Mouse (Mus musculus) forebrain, embryonic 16.5 days (tissue): ENCODE measurements around the gene Pla2g2c. TPM values are rescaled to one million over a fixed set of nuclear protein-coding genes. Genes with fewer than 3 reads are reported as not detected.

ENCODE experiments used
- ATAC-seq: fragments of 200-750 bp; cut with Nextera tagmentation; 2 replicates; pipeline ENCODE4 v1.8.0; 2017; ENCODE audit warnings: mild to moderate bottlenecking, moderate library complexity
- H3K27ac ChIP-seq: fragments of 300-500 bp; sonication (generic); 2 replicates; pipeline ENCODE4 v1.5.1; 2014; ENCODE audit warnings: low read length, control low read depth
- H3K27me3 ChIP-seq: fragments of 300-500 bp; sonication (generic); replicated peaks from 2 replicates; pipeline ENCODE4 v1.6.1; 2014; ENCODE audit warnings: low read length; ENCODE audit not compliant: control insufficient read depth, insufficient read depth
- H3K36me3 ChIP-seq: fragments of 300-500 bp; sonication (generic); 2 replicates; pipeline ENCODE4 v1.6.1; 2014; ENCODE audit not compliant: control insufficient read depth, insufficient read depth
- H3K4me1 ChIP-seq: fragments of 300-500 bp; sonication (generic); replicated peaks from 2 replicates; pipeline ENCODE4 v1.6.1; 2014; ENCODE audit warnings: low read length; ENCODE audit not compliant: control insufficient read depth, insufficient read depth
- H3K4me2 ChIP-seq: fragments of 300-500 bp; sonication (generic); 2 replicates; pipeline ENCODE4 v1.6.1; 2014; ENCODE audit warnings: mild to moderate bottlenecking, low read length, control low read depth
- H3K4me3 ChIP-seq: fragments of 300-500 bp; sonication (generic); replicated peaks from 2 replicates; pipeline ENCODE4 v1.5.1; 2014; ENCODE audit warnings: mild to moderate bottlenecking, low read length, control low read depth
- H3K9ac ChIP-seq: fragments of 300-500 bp; sonication (generic); replicated peaks from 2 replicates; pipeline ENCODE4 v1.6.1; 2014; ENCODE audit warnings: low read depth, low read length, control low read depth
- H3K9me3 ChIP-seq: fragments of 300-500 bp; sonication (generic); 2 replicates; pipeline ENCODE4 v1.6.1; 2016; ENCODE audit warnings: low read length; ENCODE audit not compliant: control insufficient read depth
- WGBS: fragments of 180-500 bp; shearing (Covaris S2); extraction: QIAGEN DNeasy Blood & Tissue Kit; methylation state at CpG from one replicate; pipeline ENCODE4 v1.1.7; 2014; 5-methylcytosine and 5-hydroxymethylcytosine counted together
- polyA plus RNA-seq: library from polyadenylated mRNA; unstranded; fragments of >200 nt; fragmentation: Nextera tagmentation; extraction: Ambion mirVana; gene quantifications from 2 replicates; pipeline ENCODE4 v1.2.1, GENCODE M21; 2015

Gene Pla2g2c
- polyA plus RNA-seq, 1 experiment from 2014 or later, result not detected

DNA sequence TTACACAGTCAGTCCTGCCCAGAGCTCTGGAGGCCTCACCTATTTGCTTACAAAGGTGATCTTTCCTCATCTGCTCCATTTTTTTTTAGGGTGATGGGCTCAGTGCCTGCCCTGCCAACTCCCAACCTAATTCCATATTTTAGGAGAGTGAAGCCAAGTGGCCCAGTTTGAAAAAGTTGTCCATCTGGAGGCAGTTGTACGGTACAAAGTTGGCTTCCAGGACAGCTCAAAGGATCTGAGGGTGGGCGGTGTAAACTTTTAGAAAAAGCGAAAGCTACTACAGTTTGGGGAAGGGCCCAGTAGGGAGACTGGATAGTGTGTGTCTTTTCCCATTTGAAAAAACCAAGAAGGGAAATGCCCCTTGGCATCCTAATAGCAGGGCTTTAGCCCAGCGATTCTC is 10.3 kb downstream of the Pla2g2c start:
- Histone ChIP-seq H3K9ac (no peak overlapping the region), H3K4me1 (peaks cover 7% of the 10 kb centered on the region; the same call in 1 of the 2 replicates), H3K9me3 (no peaks in the 10 kb centered on the region), H3K36me3 (no peaks in the 10 kb centered on the region), H3K4me3 (no peak overlapping the region), H3K4me2 (no peak overlapping the region), H3K27me3 (no peaks in the 10 kb centered on the region), H3K27ac (no peak overlapping the region)
- WGBS, result 94% methylated on average over 4 of the region's 4 CpGs
- no peak for ATAC-seq

DNA sequence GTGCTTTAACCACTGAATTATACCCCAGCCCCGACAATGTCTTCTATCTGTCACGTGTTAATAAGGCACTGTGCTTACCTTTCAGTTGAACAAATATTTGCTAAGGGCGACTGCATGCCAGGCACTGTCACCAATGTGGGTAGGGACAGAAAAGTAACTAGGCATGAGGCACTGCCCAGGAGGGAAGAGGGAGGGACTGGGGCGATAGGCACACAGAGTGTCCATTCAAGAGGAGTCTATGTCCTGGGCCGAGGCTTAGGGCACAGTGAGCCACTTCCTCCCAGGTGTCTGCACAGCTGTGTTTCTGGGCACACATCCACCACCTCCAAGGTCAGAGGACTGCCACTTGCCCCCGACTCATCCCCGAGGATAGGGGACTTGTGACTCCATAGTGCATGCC is 12.4 kb downstream of the Pla2g2c start, which contains the start of gene Ubxn10:
Gene Ubxn10 (minus strand): TSS at position 137 of the 400 bp plus-strand sequence.
- peaks cover 7% of the 10 kb centered on the region; the same call in 1 of the 2 replicates for H3K4me1 ChIP-seq
- no peak within 1 kb of the TSS for H3K9ac ChIP-seq
- H3K27me3 ChIP-seq, result no peaks in the 10 kb centered on the region
- no peak within 1 kb of the TSS for H3K4me3 ChIP-seq
- H3K9me3 ChIP-seq, result no peaks in the 10 kb centered on the region
- no peak for ATAC-seq
- WGBS, result 71% methylated on average over 7 of the region's 7 CpGs
- no peaks in the 10 kb centered on the region for H3K36me3 ChIP-seq
- H3K4me2 ChIP-seq, result no peak within 1 kb of the TSS
- H3K27ac ChIP-seq, result no peak within 1 kb of the TSS

DNA sequence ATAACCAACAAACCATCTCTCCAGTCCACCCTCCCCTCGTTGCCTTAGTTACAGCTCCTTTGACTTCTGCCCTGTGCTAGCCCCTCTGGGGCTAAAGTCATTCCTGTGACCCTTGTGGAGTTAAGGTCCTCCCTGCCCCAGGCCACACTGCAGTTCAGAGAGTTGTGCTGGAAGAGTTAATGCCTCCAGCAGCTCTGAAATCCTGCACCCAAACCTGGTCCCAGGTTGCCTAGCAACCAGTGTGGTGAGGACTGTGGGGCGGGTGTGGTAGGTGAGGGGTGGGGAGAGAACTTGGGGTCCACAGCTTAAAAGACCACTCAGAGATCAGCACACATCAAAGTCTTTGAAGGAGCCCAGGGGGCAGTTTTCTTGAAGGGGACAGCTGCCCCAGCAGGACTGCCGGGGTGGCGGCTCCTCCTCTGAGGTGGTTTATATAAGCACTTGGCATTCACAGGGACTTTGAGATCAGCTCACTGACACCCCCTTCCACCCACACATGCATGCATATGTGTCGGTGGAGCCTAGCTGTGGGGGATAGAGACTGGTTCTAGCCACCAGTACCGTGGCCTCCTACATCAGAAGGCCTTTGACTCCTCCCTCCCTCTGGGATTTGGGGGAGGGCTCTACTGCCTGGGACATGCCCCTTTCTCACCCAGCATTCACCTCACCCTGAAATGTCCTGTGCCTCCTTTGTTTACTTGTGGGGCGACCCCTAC is 14.7 kb downstream of the Pla2g2c start:
- no peak for ATAC-seq
- Histone ChIP-seq H3K9ac (no peak overlapping the region), H3K27ac (no peak overlapping the region), H3K4me2 (no peak overlapping the region), H3K4me3 (no peak overlapping the region), H3K4me1 (peaks cover 7% of the 10 kb centered on the region; the same call in 1 of the 2 replicates), H3K9me3 (no peaks in the 10 kb centered on the region), H3K27me3 (no peaks in the 10 kb centered on the region), H3K36me3 (no peaks in the 10 kb centered on the region)
- 21% methylated on average over 7 of the region's 7 CpGs for WGBS

DNA sequence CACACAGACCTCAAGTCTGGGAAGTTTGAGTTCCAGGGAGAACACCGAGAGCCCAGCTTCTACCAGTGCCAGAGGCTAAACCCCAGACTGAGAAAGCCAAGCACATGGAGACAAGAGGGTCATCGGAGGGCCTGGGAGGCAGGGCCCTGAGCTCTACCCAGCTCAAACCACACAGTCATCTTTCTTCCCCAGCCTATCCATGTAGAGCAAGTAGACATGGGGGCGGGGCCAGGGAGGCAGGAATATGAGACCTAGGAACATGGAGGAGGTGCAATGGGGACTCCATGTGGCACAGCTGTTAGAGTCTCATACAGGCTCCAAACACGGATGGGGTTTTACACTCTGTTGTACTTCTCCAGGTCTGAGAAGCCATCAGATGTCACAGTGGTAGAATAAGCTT is 21.3 kb downstream of the Pla2g2c start:
- Histone ChIP-seq H3K9me3 (no peaks in the 10 kb centered on the region), H3K27me3 (no peaks in the 10 kb centered on the region), H3K9ac (no peak overlapping the region), H3K36me3 (no peaks in the 10 kb centered on the region), H3K4me2 (no peak overlapping the region), H3K4me3 (no peak overlapping the region), H3K4me1 (no peaks in the 10 kb centered on the region), H3K27ac (no peak overlapping the region)
- no peak for ATAC-seq
- 75% methylated on average over 4 of the region's 4 CpGs for WGBS

DNA sequence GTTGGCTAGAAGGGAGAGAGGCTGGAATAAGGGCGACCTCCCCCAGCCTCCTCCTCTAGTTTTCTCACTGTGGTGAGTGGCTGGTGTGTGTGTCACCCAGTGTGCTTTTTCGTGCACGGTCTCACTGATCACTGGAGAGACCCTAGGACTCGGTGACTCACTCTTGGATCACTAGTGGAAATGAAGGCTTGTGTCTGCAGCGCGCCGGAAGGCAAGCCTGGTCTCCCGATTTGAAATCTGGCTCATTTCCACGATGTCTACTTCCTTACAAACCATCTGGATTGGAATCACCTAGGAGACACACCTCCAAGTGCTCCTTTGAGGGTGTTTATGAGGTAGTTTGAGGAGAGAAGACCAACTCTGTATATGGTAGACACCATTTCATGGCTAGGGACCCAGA is 22.3 kb downstream of the Pla2g2c start:
- Histone ChIP-seq H3K27me3 (no peaks in the 10 kb centered on the region), H3K4me2 (no peak overlapping the region), H3K9me3 (no peaks in the 10 kb centered on the region), H3K4me3 (no peak overlapping the region), H3K4me1 (no peaks in the 10 kb centered on the region), H3K36me3 (no peaks in the 10 kb centered on the region), H3K9ac (no peak overlapping the region), H3K27ac (no peak overlapping the region)
- no peak for ATAC-seq
- 87% methylated on average over 9 of the region's 9 CpGs for WGBS

DNA sequence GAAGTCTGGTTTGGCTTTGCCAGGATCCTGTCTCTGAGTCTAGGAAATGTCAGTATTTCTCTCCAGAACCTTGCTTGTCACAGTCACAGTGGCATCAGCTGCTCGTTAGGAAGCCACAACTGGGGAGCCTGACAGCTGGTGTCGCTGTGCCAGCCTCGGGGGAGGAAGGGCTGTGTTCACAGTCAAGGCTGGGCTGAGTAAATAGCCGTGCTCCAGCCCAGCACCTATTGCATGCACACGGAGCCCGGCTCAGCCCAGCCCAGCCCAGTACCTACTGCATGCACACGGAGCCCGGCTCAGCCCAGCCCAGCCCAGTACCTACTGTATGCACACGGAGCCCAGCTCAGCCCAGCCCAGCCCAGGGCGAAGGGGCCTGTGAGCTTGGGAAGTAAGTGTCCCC is 23.3 kb downstream of the Pla2g2c start:
- ATAC-seq, result peak; percentile 31; the same call in 1 of the 2 replicates
- no peaks in the 10 kb centered on the region for H3K9me3 ChIP-seq
- no peaks in the 10 kb centered on the region for H3K36me3 ChIP-seq
- no peaks in the 10 kb centered on the region for H3K4me1 ChIP-seq
- no peaks in the 10 kb centered on the region for H3K27me3 ChIP-seq
- H3K9ac ChIP-seq, result no peak overlapping the region
- 57% methylated on average over 10 of the region's 10 CpGs for WGBS
- no peak overlapping the region for H3K4me3 ChIP-seq
- no peak overlapping the region for H3K4me2 ChIP-seq
- no peak overlapping the region for H3K27ac ChIP-seq

DNA sequence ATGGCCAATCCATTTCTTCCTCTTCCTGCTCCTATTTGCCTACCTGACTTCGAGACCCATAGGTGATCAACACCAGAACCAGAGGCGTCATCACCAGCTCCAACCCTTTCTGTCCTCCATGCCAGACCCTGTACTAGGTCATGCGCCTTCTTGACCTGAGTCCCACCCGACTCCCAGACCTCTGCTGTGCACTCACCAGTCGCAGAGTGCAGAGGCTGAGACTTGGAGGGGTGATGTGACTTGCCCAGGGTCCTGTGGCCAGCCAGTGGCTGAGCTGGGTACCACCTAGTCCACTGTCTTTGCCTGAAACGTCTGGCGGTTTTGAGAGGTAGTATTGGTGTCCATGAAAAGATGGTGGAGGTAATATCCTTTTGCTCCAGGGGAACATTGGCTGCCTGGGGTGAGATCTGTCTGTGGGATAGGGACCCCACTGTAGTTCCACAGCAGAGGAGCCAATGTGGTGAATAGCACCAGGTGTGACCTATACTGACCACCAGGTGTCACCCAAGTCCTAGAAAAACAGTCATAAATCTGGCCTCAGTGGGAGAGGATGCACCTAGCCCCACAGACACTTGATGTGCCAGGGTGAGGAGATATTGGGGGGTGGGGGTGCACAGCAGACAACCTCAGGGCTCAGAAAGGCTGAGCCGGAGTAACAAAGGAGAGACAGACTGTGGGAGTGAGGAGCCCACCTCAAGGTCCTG is 23.9 kb downstream of the Pla2g2c start:
- Histone ChIP-seq H3K9ac (no peak overlapping the region), H3K9me3 (no peaks in the 10 kb centered on the region), H3K4me2 (no peak overlapping the region), H3K36me3 (no peaks in the 10 kb centered on the region), H3K27me3 (no peaks in the 10 kb centered on the region), H3K27ac (no peak overlapping the region), H3K4me1 (no peaks in the 10 kb centered on the region), H3K4me3 (no peak overlapping the region)
- 0 out of 2 replicates have a peak, but pooled peaks have one; percentile 33 for ATAC-seq
- 58% methylated on average over 8 of the region's 8 CpGs for WGBS

DNA sequence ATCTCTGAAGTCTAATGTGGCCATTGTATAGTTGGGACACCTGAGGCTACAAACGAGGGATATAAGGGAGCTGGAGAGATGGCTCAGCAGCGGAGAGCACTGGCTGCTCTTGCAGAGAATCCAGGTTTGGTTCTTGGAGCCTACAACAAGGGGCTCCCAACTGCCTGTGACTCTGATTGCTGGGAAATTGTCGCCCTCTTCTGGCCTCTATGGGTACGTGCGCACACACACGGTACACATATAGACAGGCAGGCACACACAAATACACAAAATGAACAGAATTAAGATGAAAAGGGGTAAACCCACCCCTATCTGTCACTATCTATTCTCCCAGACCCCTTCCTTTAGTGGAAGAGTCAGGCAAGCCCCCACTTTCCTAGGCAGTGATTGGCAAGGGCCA is 28.0 kb downstream of the Pla2g2c start:
- H3K9ac ChIP-seq, result no peak overlapping the region
- no peaks in the 10 kb centered on the region for H3K36me3 ChIP-seq
- 91% methylated on average over 6 of the region's 6 CpGs for WGBS

DNA sequence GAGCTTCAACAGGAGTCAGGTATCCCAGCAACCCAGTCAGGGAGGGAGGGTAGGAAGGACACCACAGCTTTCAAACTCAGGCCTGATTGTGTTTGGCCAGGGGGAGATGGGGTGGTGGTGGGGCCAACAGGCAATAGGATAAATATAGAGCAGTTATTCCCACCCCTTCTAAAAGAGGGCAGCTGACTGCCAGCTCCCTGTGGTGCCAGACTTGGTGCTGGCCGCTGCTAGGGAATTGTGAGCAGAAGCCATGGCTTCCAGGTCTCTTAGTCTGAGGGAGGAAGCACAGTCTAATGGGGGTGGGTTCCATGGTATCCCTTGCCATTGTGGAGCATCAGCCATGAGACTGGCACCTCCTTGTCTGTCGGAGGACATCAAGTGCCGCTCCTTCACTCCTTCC is 29.0 kb downstream of the Pla2g2c start:
- WGBS, result 95% methylated on average over 3 of the region's 3 CpGs
- no peak for ATAC-seq

More for the DNA sequence above, 28.0 kb downstream of the Pla2g2c start:
- no peak overlapping the region for H3K4me3 ChIP-seq
- H3K4me1 ChIP-seq, result no peaks in the 10 kb centered on the region
- ATAC-seq, result no peak
- no peak overlapping the region for H3K27ac ChIP-seq
- H3K4me2 ChIP-seq, result no peak overlapping the region
- no peaks in the 10 kb centered on the region for H3K27me3 ChIP-seq
- no peaks in the 10 kb centered on the region for H3K9me3 ChIP-seq

More for the DNA sequence above, 29.0 kb downstream of the Pla2g2c start:
- no peak overlapping the region for H3K4me3 ChIP-seq
- no peak overlapping the region for H3K9ac ChIP-seq
- no peak overlapping the region for H3K4me2 ChIP-seq
- H3K4me1 ChIP-seq, result no peaks in the 10 kb centered on the region
- H3K27ac ChIP-seq, result no peak overlapping the region
- H3K36me3 ChIP-seq, result no peaks in the 10 kb centered on the region
- H3K27me3 ChIP-seq, result no peaks in the 10 kb centered on the region
- no peaks in the 10 kb centered on the region for H3K9me3 ChIP-seq
